Mouse (Mus musculus) brain, embryonic 14.5 days (tissue): ENCODE measurements around the gene She.

ENCODE experiments used
- CTCF ChIP-seq: fragments of 200-500 bp; IDR thresholded peaks from 2 replicates; pipeline ENCODE4 v1.5.1; 2012; ENCODE audit warnings: inconsistent platforms, mild to moderate bottlenecking, moderate library complexity, borderline replicate concordance; ENCODE audit not compliant: insufficient read depth, insufficient read length; ENCODE audit errors: extremely low read depth
- POLR2A ChIP-seq: fragments of 200-500 bp; IDR thresholded peaks from 2 replicates; pipeline ENCODE4 v1.6.1; 2012; ENCODE audit warnings: mild to moderate bottlenecking, inconsistent platforms, borderline replicate concordance; ENCODE audit not compliant: poor library complexity, insufficient read depth, insufficient read length, severe bottlenecking; ENCODE audit errors: extremely low read depth

GRCm38 (mm10) chr3:89878456-89878855 is 47.3 kb downstream of the She start:
- no peak for TF ChIP-seq CTCF
- no peak for TF ChIP-seq POLR2A
